Mouse (Mus musculus) gastrocnemius, adult 2 months (tissue): Measurements from ENCODE around the gene Gab2. TPM values are rescaled to one million over a fixed set of nuclear protein-coding genes. Genes with fewer than 3 reads are reported as not detected.

ENCODE experiments used
- DNase-seq: peaks from one replicate; pipeline ENCODE4 v3.0.0; 2022
- H3K27ac ChIP-seq: fragments of 200-600 bp; 2 replicates; pipeline ENCODE4 v1.8.1; 2022; ENCODE audit warnings: mild to moderate bottlenecking
- H3K4me3 ChIP-seq: fragments of 200-600 bp; 2 replicates; pipeline ENCODE4 v1.8.1; 2022; ENCODE audit warnings: mild to moderate bottlenecking, moderate library complexity
- CTCF ChIP-seq: fragments of 200-600 bp; IDR thresholded peaks from 2 replicates; pipeline ENCODE4 v1.8.1; 2022; ENCODE audit warnings: antibody characterized with exemption, mild to moderate bottlenecking, moderate library complexity
- intact Hi-C: fragments of 180-260 bp; cut with DNase I; formaldehyde crosslinking; loops from one replicate; pipeline ENCODE4 v1.15.1; 2025
- total RNA-seq, 2 experiments: library from RNA; stranded (reverse); gene quantifications; 2 replicates each; pipeline ENCODE4 v1.2.3; 2021

Gab2 gene
- total RNA-seq, 2 experiments from 2014 or later, result 6.1 to 6.3 TPM

GRCm38 (mm10) chr7:97164261-97164660, 82.9 kb downstream of the Gab2 start:
- intact Hi-C loops, result no loop called here
- no peak overlapping the region for H3K27ac ChIP-seq
- H3K4me3 ChIP-seq, result no peak overlapping the region
- DNase-seq, result no peak
- no peak for TF ChIP-seq CTCF

GRCm38 (mm10) chr7:97171089-97171488, 89.7 kb downstream of the Gab2 start:
- no peak for TF ChIP-seq CTCF
- Histone ChIP-seq H3K27ac (peak overlapping the region; percentile 80), H3K4me3 (no peak overlapping the region)
- intact Hi-C loops, result no loop called here
- no peak for DNase-seq

DNA sequence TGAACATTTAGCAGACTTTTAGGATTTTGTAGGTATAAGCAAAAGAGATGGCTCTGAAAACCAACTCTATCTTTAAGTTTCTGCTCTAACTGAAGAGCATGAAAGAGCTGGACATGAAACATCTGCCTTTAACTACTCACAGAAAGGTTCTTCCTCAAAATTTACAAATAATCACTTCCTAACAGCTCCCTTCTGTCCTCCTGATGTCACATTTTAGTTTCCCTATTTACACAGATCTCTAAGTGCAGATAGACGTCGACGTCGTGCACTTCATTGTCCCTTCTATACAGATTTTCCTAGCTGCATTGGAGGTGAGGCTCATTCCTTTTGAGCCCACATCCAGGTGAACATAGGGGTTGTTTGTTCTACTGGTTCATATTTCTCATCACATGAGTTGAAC, 90.3 kb downstream of the Gab2 start:
- intact Hi-C loops, result no loop called here
- Histone ChIP-seq H3K4me3 (no peak overlapping the region; the same call in 1 of the 2 replicates), H3K27ac (peak overlapping the region; percentile 80)
- no peak for TF ChIP-seq CTCF
- DNase-seq, result no peak

DNA sequence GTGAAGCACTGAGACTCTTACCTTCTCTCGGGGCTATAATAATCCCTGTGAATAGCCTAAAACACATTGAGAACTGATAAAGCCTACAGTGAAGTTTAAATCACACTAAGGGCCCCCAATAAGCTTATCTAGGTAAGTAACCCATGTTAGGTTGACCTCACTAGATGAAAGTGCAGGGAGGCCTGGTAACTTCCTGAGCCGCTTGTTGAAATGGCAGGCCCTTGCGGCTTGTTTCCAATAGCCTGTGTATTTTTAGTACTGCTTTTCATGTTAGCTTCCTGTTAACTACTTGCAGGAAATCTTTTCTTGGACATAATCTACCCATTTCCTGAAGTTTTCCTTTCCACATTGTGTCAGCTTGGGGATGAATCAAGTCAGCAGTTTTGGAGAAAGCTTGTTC, 90.7 kb downstream of the Gab2 start:
- no peak for DNase-seq
- H3K27ac ChIP-seq, result peak overlapping the region; percentile 80
- intact Hi-C loops, result no loop called here
- H3K4me3 ChIP-seq, result no peak overlapping the region; the same call in 1 of the 2 replicates
- TF ChIP-seq CTCF, result no peak

GRCm38 (mm10) chr7:97181931-97182330, 100.5 kb downstream of the Gab2 start:
- TF ChIP-seq CTCF, result no peak
- no peak overlapping the region for H3K4me3 ChIP-seq
- intact Hi-C loops, result no loop called here
- DNase-seq, result no peak
- H3K27ac ChIP-seq, result no peak overlapping the region

DNA sequence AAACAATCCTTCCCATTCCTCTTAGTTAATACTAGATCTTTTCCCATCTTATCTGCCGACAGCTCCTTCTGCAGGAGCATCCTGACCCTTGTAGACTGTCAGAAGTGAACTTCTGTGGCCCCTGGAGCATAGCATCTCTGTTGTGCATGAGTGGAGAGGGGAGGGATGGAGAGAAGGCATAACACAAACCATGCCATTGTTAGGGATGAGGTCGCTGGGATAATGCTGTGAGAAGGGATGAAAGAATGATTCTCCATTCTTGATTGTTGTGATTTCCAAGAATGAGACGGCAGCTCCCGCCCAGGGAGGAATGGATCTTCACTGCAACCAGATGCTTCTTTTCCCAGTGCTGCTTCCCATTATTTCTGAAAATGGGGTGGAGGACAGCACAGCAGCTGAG, 102.0 kb downstream of the Gab2 start:
- DNase-seq, result no peak
- intact Hi-C loops, result no loop called here
- peak overlapping the region; percentile 43 for H3K27ac ChIP-seq
- H3K4me3 ChIP-seq, result no peak overlapping the region
- TF ChIP-seq CTCF, result no peak

GRCm38 (mm10) chr7:97184005-97184404, 102.6 kb downstream of the Gab2 start:
- Histone ChIP-seq H3K4me3 (no peak overlapping the region), H3K27ac (no peak overlapping the region; the same call in 1 of the 2 replicates)
- intact Hi-C loops, result no loop called here
- no peak for DNase-seq
- TF ChIP-seq CTCF, result no peak

DNA sequence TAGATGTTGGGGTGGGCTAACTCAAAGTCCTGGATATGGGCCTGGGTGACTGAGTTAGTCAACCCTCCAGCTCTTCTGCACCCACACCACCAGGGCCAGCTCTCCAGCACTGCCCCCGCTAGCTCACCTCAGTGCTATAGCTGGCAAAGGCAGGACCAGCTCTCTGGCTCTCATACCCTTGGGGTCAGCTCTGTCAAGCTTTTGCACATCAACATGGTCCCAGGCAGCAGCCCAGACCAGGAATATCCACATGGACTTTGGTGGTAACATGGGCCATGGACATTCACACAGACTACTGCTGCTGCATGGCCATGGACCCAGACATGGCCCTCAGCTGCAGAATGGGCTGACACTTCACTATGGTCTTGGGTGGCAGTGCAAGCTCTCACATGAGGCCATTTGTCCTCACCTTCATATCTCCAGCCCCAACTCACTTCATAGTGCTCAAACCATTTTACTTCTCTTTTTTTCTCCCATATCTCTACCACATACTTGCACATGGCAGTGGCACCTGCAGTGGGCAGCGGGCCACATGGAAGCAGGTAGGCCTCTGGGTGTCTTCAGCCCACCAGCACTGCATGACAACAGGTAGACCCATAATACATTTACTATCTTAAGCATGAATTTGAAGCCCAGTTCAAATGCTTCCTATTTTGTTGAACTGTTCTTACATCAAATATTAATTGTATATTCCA, 106.1 kb downstream of the Gab2 start:
- no peak overlapping the region for H3K4me3 ChIP-seq
- no peak for DNase-seq

DNA sequence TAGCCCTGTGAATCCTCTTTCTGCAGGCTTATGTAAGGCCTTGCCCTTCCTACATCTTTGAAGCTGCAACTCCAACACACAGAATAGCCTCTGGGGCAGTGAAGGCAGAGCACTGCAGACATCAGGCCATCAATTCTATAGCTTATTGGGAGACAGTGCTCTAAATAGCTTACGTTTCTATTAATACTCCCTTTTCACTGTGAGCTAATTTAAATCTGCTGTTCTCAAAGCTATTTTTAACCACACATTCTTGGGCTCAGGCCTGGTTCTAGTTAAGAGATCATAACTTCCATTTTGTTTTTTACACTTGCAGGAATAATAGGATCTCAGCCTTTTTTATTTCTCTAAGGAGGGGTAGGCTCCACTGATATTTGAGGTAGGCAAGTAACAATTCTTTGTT, 107.7 kb downstream of the Gab2 start:
- H3K4me3 ChIP-seq, result no peak overlapping the region
- H3K27ac ChIP-seq, result peak overlapping the region; percentile 38; the same call in 1 of the 2 replicates
- no peak for TF ChIP-seq CTCF
- intact Hi-C loops, result no loop called here
- no peak for DNase-seq

More for the DNA sequence above, 106.1 kb downstream of the Gab2 start:
- H3K27ac ChIP-seq, result no peak overlapping the region
- intact Hi-C loops, result no loop called here
- TF ChIP-seq CTCF, result no peak

- intact Hi-C loops, result no loop called here
- TF ChIP-seq CTCF, result no peak
These were observed 122.5 kb downstream of the Gab2 start for GRCm38 (mm10) chr7:97203907-97204306.

DNA sequence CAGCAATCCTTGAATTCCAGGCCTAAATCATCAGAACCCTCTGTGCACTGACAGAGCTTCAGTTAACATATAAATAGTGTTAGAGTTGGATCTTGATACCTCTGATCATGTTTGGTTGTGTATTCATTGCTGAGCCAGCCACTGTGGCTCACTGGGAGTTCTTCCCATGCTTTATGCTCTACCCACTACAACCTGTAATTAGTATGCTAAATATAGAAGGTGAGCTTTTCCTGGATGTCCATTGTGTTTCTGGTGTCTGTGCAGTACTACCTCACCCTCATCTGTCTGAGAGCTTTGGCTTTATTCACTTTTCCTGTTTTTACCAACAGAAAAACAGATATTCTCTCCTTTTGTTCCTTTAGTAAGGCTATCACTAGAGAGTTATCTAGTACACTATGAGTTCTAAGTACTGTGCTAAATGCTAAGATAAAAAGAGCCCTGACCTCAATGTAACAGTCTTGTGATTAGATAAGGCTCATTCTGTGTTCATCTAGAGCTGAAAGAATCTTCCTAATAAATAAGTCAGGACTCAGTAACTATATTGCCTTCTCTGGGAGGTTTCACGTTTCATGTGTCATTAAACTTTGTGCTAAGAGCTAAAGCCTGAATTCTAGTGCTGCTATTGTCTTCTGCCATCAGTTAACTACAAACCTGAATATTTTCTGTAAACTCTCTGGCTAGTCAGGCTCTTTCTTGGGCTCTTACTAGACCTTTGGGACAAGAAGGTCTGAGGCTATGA, 127.6 kb downstream of the Gab2 start:
- H3K27ac ChIP-seq, result peak overlapping the region; percentile 43
- intact Hi-C loops, result no loop called here
- no peak for TF ChIP-seq CTCF
- H3K4me3 ChIP-seq, result no peak overlapping the region
- DNase-seq, result no peak

More at GRCm38 (mm10) chr7:97203907-97204306, 122.5 kb downstream of the Gab2 start:
- Histone ChIP-seq H3K4me3 (no peak overlapping the region), H3K27ac (no peak overlapping the region)
- DNase-seq, result no peak

GRCm38 (mm10) chr7:97210064-97210685, 128.8 kb downstream of the Gab2 start:
- no peak for DNase-seq
- Histone ChIP-seq H3K4me3 (no peak overlapping the region), H3K27ac (peak overlapping the region; percentile 43; the same call in 1 of the 2 replicates)
- intact Hi-C loops, result no loop called here
- no peak for TF ChIP-seq CTCF

GRCm38 (mm10) chr7:97211117-97211516, 129.7 kb downstream of the Gab2 start:
- intact Hi-C loops, result no loop called here
- no peak for DNase-seq

More at GRCm38 (mm10) chr7:97211117-97211516, 129.7 kb downstream of the Gab2 start:
- TF ChIP-seq CTCF, result no peak
- Histone ChIP-seq H3K4me3 (no peak overlapping the region), H3K27ac (peak overlapping the region; percentile 25)
